Mouse (Mus musculus) kidney, adult 2 months (tissue): ENCODE results near the gene Nrsn2. TPM values are rescaled to one million over a fixed set of nuclear protein-coding genes. Genes with fewer than 3 reads are reported as not detected.

Experiments used
- DNase-seq: peaks from one replicate; pipeline ENCODE4 v3.0.0; 2021
- H3K27ac ChIP-seq: fragments of 200-500 bp; 2 replicates; pipeline ENCODE4 v1.5.1; 2012; ENCODE audit warnings: low read depth, low read length, control low read depth, inconsistent platforms; ENCODE audit not compliant: insufficient read depth
- H3K27me3 ChIP-seq: fragments of 200-500 bp; replicated peaks from 2 replicates; pipeline ENCODE4 v1.6.1; 2012; ENCODE audit warnings: mild to moderate bottlenecking, moderate library complexity, low read length, inconsistent platforms; ENCODE audit not compliant: control insufficient read depth, insufficient read depth
- H3K36me3 ChIP-seq: fragments of 200-500 bp; 2 replicates; pipeline ENCODE4 v1.6.1; 2012; ENCODE audit warnings: mild to moderate bottlenecking, moderate library complexity, low read length, inconsistent platforms; ENCODE audit not compliant: control insufficient read depth, insufficient read depth
- H3K4me1 ChIP-seq: fragments of 200-500 bp; 2 replicates; pipeline ENCODE4 v1.6.1; 2011; ENCODE audit warnings: low read length; ENCODE audit not compliant: control insufficient read depth, insufficient read depth
- H3K4me3 ChIP-seq: fragments of 200-500 bp; 2 replicates; pipeline ENCODE4 v1.5.1; 2011; ENCODE audit warnings: mild to moderate bottlenecking, low read depth, low read length, control low read depth; ENCODE audit not compliant: insufficient read depth
- CTCF ChIP-seq: fragments of 200-500 bp; conservative IDR thresholded peaks from 2 replicates; pipeline ENCODE4 v1.5.1; 2011; ENCODE audit warnings: low read depth, mild to moderate bottlenecking, control low read depth, low read length, moderate library complexity, mixed read lengths; ENCODE audit not compliant: insufficient read depth, insufficient read length
- POLR2A ChIP-seq: fragments of 200-500 bp; IDR thresholded peaks from one replicate; pipeline ENCODE4 v1.6.1; 2011; ENCODE audit warnings: low read depth, low read length, control low read depth
- WGBS: fragments of 180-500 bp; shearing (Covaris S2); methylation state at CpG from one replicate; pipeline ENCODE4 v1.1.7; 2018; 5-methylcytosine and 5-hydroxymethylcytosine counted together
- polyA plus RNA-seq: library from polyadenylated mRNA; depleted of rRNA; stranded (reverse); fragments of >200 nt; gene quantifications from 2 replicates; pipeline ENCODE4 v1.2.3, GENCODE M21; 2012

Nrsn2 gene
- polyA plus RNA-seq, 1 experiment, result 0.50 TPM

DNA sequence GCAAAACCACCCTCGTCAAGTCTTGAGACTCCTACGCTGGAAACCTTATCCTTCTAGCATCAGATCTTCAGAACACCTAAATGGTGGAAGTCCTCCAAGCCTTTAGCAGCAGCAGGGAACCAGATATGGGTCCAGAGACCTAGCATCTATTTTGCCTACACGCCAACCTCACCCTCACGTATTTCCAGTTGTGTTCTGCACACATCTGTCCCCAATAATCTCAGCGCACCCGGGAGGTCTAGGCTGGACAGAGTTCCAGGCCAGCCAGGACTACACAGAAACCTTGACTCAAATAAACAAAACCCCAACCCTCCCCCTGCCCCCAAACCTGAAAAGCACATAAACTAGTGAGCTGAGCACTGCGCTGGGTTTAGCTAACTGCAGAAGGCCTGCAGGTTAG lies 35.0 kb upstream of the Nrsn2 start:
- 55% methylated on average over 7 of the region's 7 CpGs for WGBS
- Histone ChIP-seq H3K36me3 (no peaks in the 10 kb centered on the region), H3K27ac (peak overlapping the region; percentile 8; the same call in 1 of the 2 replicates), H3K4me1 (peaks cover 14% of the 10 kb centered on the region; the same call in 1 of the 2 replicates), H3K4me3 (no peak overlapping the region), H3K27me3 (no peaks in the 10 kb centered on the region)
- TF ChIP-seq POLR2A (no peak), CTCF (no peak)
- DNase-seq, result no peak

DNA sequence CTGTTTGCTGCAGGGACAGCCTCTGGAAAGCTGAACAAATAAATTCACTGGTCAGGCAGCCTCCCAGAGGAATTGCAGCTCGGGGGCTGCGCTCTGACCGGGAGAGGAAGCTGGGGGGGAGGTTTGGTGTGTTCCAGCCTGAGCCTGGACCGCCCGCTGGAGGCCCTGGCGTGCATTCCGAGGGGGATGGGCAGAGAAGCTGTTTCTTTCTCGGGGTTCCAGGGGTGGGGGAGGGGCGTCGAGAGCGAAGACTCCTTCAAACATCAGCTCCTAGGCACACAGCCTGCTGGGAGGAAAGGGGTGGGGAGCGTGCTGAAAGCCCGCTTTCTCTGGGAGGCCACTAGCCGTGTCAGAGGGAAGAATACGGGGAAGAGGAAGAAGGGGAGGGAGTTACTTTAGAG lies 34.5 kb upstream of the Nrsn2 start:
- Histone ChIP-seq H3K27ac (peak overlapping the region; percentile 84), H3K4me3 (no peak overlapping the region), H3K36me3 (no peaks in the 10 kb centered on the region), H3K27me3 (no peaks in the 10 kb centered on the region), H3K4me1 (peaks cover 17% of the 10 kb centered on the region; the same call in 1 of the 2 replicates)
- peak; percentile 85 for DNase-seq
- TF ChIP-seq CTCF (no peak), POLR2A (no peak)
- 20% methylated on average over 15 of the region's 15 CpGs for WGBS

DNA sequence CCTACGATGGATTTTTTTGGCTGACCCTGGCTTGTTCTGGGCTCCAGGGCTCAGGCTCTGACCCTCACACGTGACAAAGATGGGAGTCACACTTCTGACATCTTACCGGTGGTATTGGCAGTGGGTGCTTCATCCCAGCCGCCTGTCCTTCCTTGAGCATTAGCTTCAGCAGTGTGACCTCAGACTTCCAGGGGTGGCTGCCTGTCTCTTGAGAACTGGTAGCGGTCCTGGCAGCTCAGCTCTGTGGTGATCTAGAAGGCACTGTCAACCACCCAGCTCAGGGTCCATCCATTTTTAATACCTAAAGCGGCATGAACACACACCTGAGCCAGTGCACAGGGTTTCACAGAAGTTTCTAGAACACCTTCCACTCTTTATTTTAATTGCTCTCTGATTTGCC lies 33.3 kb upstream of the Nrsn2 start:
- H3K27me3 ChIP-seq, result no peaks in the 10 kb centered on the region
- no peak overlapping the region; the same call in 1 of the 2 replicates for H3K27ac ChIP-seq
- no peaks in the 10 kb centered on the region for H3K36me3 ChIP-seq
- TF ChIP-seq POLR2A (no peak), CTCF (no peak)
- DNase-seq, result no peak
- H3K4me1 ChIP-seq, result peaks cover 16% of the 10 kb centered on the region
- H3K4me3 ChIP-seq, result no peak overlapping the region
- 70% methylated on average over 6 of the region's 6 CpGs for WGBS

DNA sequence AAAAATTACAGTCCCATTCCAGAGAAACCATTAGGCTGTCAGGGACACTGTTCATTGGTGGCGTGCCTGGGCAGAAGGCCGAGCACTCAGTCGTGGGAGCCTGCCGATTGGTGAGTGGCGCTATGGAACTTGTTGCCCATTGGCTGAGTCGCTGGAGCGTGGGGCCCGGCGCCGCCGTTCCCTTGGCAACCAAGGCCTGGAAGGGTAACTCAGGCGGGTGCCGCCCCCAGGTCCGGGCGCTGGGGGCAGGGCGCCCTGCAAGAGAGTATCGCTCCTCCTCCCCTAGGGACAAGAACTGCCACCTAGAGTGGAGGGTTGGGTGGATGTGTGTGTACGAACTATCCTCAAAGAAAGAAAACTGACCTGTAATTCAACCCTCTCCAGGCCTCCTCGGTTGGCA lies 29.7 kb upstream of the Nrsn2 start:
- DNase-seq, result peak; percentile 99
- peak overlapping the region; percentile 25; the same call in 1 of the 2 replicates for H3K4me3 ChIP-seq
- no peaks in the 10 kb centered on the region for H3K27me3 ChIP-seq
- H3K4me1 ChIP-seq, result peaks cover 11% of the 10 kb centered on the region
- no peaks in the 10 kb centered on the region for H3K36me3 ChIP-seq
- no peak for TF ChIP-seq POLR2A
- TF ChIP-seq CTCF, result 0 out of 2 replicates have a peak, but pooled peaks have one; percentile 2
- WGBS, result under 1% methylated on average over 19 of the region's 19 CpGs
- H3K27ac ChIP-seq, result 0 out of 2 replicates have a peak overlapping the region, but pooled peaks have one; percentile 18

DNA sequence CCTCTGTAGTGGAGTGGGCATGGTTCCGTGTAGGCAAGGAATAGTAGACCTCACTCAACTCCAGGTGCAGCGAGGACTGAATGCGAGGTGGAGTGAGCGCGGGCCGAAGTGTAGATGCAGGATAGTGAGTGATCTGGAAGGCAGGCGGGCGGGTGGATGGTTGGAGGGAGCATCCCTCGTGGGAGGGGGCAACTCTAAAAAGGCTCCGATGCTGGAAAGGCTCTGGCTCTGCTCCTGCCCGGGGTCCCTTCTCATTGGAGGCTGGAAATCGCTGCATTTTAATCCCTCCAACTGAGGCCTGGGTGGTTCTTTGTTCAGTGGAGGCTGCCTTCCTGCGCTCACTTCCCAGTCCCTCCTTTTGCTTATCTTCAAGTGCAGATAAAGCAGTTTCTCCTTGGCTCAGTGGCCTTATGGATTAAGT lies 22.7 kb upstream of the Nrsn2 start:
- Histone ChIP-seq H3K27me3 (no peaks in the 10 kb centered on the region), H3K27ac (peak overlapping the region; percentile 65; the same call in 1 of the 2 replicates), H3K4me3 (peak overlapping the region; percentile 37), H3K36me3 (no peaks in the 10 kb centered on the region), H3K4me1 (no peaks in the 10 kb centered on the region)
- no peak for TF ChIP-seq POLR2A
- TF ChIP-seq CTCF, result no peak
- WGBS, result 10% methylated on average over 13 of the region's 13 CpGs
- no peak for DNase-seq

DNA sequence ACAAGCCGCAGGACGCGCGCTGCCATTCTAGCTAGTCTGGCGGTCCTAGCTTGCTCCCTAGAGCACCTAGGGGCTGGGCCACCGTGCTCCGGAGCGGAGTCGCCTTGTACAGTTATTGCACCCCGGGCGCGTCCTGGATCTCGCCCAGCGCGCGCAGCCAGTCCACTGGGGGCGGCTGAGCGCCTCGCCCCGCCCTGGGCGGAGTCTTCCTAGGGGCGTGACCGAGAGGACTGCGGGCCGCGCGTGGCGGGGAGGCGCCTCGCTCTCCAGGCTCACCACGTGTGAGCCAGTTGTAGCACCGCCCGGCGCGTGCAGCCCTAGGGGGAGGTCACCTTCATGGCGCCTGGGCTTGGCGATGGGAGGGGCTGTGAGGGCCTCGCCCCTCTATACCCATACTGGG lies 22.3 kb upstream of the Nrsn2 start:
- peak; percentile 97 for DNase-seq
- under 1% methylated on average over 38 of the region's 38 CpGs for WGBS

DNA sequence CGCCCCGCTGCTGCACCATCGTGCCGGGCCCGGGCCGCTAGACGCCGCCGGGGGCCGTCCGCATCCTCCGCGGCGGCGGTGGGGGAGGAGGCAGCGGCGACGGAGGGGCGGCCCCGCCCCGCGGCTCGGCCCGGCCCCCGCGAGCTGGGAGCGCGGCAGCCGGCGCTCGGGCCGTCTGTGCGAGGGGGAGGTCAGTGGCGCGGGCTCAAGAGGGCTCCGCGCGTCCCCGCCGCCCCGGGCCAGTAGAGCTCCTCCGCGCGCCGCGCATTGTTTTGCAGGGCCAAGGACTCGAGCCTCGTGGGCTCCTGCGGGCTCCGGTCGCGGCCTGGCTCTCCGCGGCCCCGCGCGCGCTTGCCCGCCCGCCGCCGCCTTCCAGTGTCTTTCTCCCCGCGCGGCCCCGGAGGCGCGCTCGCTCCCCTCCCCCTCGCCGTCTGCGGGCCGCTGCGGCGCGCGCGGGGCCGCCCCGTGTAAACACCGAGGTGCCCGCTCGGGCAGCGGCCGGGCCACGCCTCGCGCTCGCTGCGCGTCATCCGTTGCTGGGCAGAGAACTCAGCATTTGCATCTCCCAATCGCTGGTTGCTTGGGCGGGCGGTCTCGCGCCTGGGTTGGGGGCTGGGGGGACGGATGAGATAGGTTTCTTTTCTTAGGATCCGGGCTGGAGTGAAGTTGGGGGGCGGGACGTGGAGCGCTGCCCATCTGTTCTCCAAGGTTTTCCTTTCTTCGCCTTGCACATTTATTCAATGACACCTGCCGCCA lies 21.4 kb upstream of the Nrsn2 start, which contains the start of gene Sox12:
Sox12 (minus strand) TSS at position 384 of the 756 bp plus-strand sequence.
- DNase-seq, result peak; percentile 97
- H3K27ac ChIP-seq, result peak within 1 kb of the TSS; percentile 88

More for the DNA sequence above, 22.3 kb upstream of the Nrsn2 start:
- no peaks in the 10 kb centered on the region; the same call in 1 of the 2 replicates for H3K4me1 ChIP-seq
- no peaks in the 10 kb centered on the region for H3K27me3 ChIP-seq
- no peaks in the 10 kb centered on the region for H3K36me3 ChIP-seq
- TF ChIP-seq CTCF (no peak), POLR2A (no peak)
- peak overlapping the region; percentile 65; the same call in 1 of the 2 replicates for H3K27ac ChIP-seq
- H3K4me3 ChIP-seq, result peak overlapping the region; percentile 88

More for the DNA sequence above, 21.4 kb upstream of the Nrsn2 start, which contains the start of gene Sox12:
- Histone ChIP-seq H3K4me3 (peak within 1 kb of the TSS; percentile 88), H3K4me1 (no peaks in the 10 kb centered on the region; the same call in 1 of the 2 replicates), H3K36me3 (no peaks in the 10 kb centered on the region), H3K27me3 (no peaks in the 10 kb centered on the region)
- 2% methylated on average over 103 of the region's 104 CpGs for WGBS
- TF ChIP-seq CTCF, result no peak
- no peak for TF ChIP-seq POLR2A
